Mouse (Mus musculus) cerebellum, postnatal 4 days (tissue): Measurements from ENCODE around the gene Cd22.
"Not testable (repeated sequence)": the region's sequence is repeated elsewhere in the genome, so short reads cannot be mapped to it uniquely, and the experiment has no call there.

ENCODE experiments used
- DNase-seq, 2 experiments: peaks; one replicate each; pipeline ENCODE4 v3.0.0; 2022; ENCODE audit warnings: low spot score in 2 of 2, mixed read lengths in 1 of 2

Cd22 gene

GRCm38 (mm10) chr7:30863386-30863785 is 16.8 kb downstream of the Cd22 start:
- DNase-seq: no peak

- DNase-seq: no peak
These were observed 18.7 kb downstream of the Cd22 start, which contains the start of gene Ffar1 for GRCm38 (mm10) chr7:30861464-30861863. Gene Ffar1 (minus strand): TSS chr7:30861564.

- DNase-seq: peak; percentile 49 to 71
These were observed 20.3 kb downstream of the Cd22 start for GRCm38 (mm10) chr7:30859635-30860402.

- DNase-seq: peak; percentile 59 to 75
These were observed 20.9 kb downstream of the Cd22 start for GRCm38 (mm10) chr7:30859290-30859634.

- DNase-seq: no peak
These were observed 22.4 kb downstream of the Cd22 start for GRCm38 (mm10) chr7:30857746-30858145.

GRCm38 (mm10) chr7:30856078-30856477 is 24.1 kb downstream of the Cd22 start, which contains the start of gene Ffar3:
Gene Ffar3 (minus strand): TSS chr7:30856178.
- no peak for DNase-seq

GRCm38 (mm10) chr7:30851421-30851820 is 28.7 kb downstream of the Cd22 start:
- DNase-seq: no peak

GRCm38 (mm10) chr7:30847934-30848333 is 32.2 kb downstream of the Cd22 start:
- no peak for DNase-seq

- DNase-seq: no peak
These were observed 32.8 kb downstream of the Cd22 start for GRCm38 (mm10) chr7:30847386-30847785.

- DNase-seq: no peak
These were observed 33.6 kb downstream of the Cd22 start for GRCm38 (mm10) chr7:30846505-30847053.

- no peak for DNase-seq
These were observed 35.4 kb downstream of the Cd22 start for GRCm38 (mm10) chr7:30844676-30845297.

GRCm38 (mm10) chr7:30842092-30842491 is 38.0 kb downstream of the Cd22 start:
- no peak for DNase-seq

GRCm38 (mm10) chr7:30841379-30841778 is 38.8 kb downstream of the Cd22 start:
- DNase-seq: no peak

GRCm38 (mm10) chr7:30840306-30840705 is 39.8 kb downstream of the Cd22 start:
- no peak for DNase-seq

- DNase-seq: no peak
These were observed 42.9 kb downstream of the Cd22 start for GRCm38 (mm10) chr7:30837277-30837676.

- DNase-seq: not testable (repeated sequence)
These were observed 47.5 kb downstream of the Cd22 start for GRCm38 (mm10) chr7:30832684-30833083.

GRCm38 (mm10) chr7:30832261-30832660 is 47.9 kb downstream of the Cd22 start:
- no peak for DNase-seq

GRCm38 (mm10) chr7:30829428-30829827 is 50.7 kb downstream of the Cd22 start:
- no peak for DNase-seq

- DNase-seq: not testable (repeated sequence)
These were observed 51.3 kb downstream of the Cd22 start for GRCm38 (mm10) chr7:30828871-30829270.

GRCm38 (mm10) chr7:30826660-30827059 is 53.5 kb downstream of the Cd22 start:
- DNase-seq: no peak

GRCm38 (mm10) chr7:30824306-30824705 is 55.8 kb downstream of the Cd22 start:
- no peak for DNase-seq

- DNase-seq: no peak
These were observed 56.5 kb downstream of the Cd22 start, which contains the start of gene Ffar2 for GRCm38 (mm10) chr7:30823675-30824074. Gene Ffar2 (minus strand): TSS chr7:30823775.

- DNase-seq: no peak
These were observed 58.6 kb downstream of the Cd22 start for GRCm38 (mm10) chr7:30821532-30821931.
